Mouse (Mus musculus): ENCODE measurements around the gene Zfp420. TPM values are rescaled to one million over a fixed set of nuclear protein-coding genes. Genes with fewer than 3 reads are reported as not detected.

The Zfp420 gene
- total RNA-seq, 2 experiments from 2014 or later, result 2.9 to 3.2 TPM

DNA sequence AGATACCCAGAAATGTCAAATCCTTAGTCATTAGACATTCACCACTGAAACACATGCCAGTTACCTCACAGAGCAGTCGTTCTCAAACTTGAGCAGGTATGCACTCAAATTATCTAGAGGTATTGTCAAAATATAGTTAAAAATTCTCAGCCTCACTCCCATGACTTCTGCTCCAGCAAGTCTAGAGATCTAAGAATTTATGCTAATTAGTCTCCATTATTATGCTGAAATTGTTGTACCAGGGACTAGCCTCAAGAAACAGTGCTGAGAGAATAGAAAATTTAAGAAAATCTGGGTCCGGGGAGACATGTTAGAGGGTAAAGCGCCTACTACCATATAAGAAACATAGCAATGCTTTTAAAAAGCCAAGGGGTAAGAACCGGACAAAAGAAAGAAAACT lies 44.3 kb downstream of the Zfp420 start:
- no peak for DNase-seq

- DNase-seq, result peak; percentile 76
These were observed 46.3 kb downstream of the Zfp420 start, which contains the start of gene Zfp27 for GRCm38 (mm10) chr7:29905966-29906681. Zfp27 (minus strand) TSS chr7:29906572.

DNA sequence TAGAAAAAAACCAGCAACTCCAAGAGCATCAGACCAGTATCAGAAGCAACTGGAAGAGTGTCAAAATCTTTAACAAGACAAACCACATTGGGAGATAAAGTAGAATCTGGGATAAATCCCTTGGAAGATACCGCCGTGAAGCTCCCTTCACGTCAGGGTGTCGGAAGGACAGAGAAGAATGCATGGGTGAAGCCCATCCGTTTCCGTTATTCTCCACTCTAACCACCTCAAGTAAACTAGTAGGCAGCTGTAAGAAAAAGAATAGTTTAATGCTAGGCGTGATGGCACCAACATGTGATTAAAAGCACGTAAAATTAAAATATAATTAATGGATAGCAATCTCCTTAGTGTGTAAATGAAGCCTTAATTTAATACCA lies 46.9 kb downstream of the Zfp420 start:
- DNase-seq, result no peak

DNA sequence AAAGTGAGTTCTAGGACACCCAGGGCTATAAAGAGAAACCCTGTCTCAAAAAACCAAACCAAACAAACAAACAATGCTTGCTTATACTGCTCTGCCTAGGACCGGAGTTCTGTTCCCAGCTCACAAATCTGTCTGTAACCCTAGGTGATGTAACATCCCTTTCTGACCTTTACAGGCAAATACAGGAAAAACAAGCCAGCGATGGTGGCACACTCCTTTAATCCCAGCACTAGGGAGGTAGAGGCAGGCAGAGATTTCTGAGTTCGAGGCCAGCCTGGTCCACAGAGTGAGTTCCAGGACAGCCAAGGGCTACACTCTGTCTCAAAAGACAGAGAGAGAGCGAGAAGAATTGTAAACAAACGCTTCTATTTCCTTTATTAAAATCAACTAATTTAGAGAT lies 47.4 kb downstream of the Zfp420 start:
- DNase-seq, result no peak

DNA sequence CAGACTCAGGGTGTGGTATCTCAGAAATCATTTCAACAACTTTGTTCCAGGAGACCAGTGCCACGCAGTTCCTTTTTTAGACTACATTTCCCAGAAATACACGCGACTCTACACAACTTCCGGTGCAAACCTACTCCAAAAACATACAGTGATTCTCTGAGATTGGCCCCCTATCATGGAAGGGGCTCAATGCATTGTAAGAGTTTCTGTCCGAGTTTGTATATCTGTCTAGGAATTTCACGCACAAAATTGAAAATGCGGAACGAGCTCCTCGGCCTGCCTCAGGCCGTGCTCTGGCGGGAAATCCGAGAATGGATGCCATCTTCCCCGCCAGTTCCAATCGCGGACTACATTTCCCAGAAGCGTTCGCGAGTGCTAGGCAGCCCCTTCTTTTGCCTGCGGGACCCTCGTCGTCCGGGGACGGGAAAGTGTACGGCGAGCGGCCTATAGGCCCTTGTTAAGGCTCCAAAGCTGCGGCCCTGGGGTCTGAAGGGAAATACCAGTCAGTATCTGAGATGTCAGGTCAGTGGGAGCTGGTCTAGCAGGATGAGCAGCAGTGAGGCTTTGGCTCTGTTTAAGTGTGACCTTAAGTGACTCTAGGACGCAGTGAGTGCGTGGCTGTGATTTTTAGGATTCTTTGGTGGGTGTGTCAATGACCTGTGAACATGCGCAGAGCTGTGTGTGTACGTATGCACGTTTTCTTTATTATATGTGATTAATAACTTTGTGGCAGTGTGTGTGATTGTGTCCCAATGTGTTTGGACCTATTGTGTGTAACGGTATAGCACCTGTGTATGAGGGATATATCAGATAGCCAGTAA lies 48.6 kb downstream of the Zfp420 start, which contains the start of gene Zfp383:
Gene Zfp383, plus strand, starts transcription at position 94 of the 821 bp plus-strand sequence.
- peak; percentile 81 for DNase-seq

- no peak for DNase-seq
These were observed 50.5 kb downstream of the Zfp420 start for GRCm38 (mm10) chr7:29910252-29910651.

- DNase-seq, result no peak
These were observed 52.4 kb downstream of the Zfp420 start for GRCm38 (mm10) chr7:29912172-29912571.

- DNase-seq, result peak; percentile 41
These were observed 57.7 kb downstream of the Zfp420 start for GRCm38 (mm10) chr7:29917371-29918061.

GRCm38 (mm10) chr7:29918062-29918453 lies 58.3 kb downstream of the Zfp420 start:
- DNase-seq, result peak; percentile 30

DNA sequence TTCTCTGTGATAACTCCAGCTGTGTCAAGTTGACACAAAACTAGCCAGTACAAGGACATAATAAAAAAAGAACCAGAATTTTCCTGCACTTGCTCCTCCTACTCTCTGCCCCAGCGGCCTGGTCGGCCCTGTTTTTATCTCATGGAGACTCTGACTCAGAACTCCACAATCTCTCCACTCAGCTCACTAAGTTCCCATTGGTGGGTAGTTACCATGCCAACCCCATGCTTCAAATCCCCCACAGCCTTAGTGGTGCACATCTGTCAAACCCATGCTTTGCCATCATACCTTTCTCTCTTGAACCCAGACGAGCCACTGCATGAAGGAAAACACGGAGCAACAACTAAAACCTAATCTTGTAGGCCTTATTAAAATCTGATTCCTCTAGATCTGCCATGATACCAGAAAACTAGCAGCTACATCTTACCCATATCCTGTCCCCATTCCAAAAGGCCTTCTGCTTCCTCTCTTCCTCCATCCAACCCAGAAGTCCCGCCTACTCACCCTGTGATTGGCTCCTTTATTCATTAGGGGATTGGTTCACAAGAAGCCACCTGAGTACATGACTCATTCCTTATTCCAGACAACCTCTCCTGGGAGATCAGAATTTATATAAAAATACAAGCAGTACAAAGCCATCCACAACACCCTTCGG lies 61.8 kb downstream of the Zfp420 start:
- no peak for DNase-seq

DNA sequence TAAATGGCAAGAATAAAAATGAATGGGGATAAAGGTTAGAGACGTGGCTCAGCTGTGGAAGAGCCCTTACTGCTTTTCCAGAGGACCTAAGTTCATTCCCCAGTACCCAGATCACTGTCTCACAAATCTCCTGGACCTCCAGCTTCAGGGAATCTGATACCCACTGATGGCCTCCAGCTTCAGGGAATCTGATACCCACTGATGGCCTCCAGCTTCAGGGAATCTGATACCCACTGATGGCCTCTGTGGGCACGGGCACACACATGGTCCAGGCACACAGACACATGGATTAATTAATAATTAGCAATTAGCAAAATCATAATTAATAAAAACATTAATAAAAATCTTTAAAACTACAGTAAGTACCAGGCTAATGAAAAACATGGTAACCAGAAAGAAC lies 63.0 kb downstream of the Zfp420 start:
- DNase-seq, result peak; percentile 64

Small RNA genes within 50 kb of the gene (microRNA-seq; reads per million reads assigned to microRNA genes)
- gene Mir7668 (ENCODE audit: borderline replicate concordance in 2 of 2), result 0 to 1.1 reads per million in 2 experiments

Other genes starting within 250 kb of the Zfp420 start
- not detected for gene Catsperg2, start 132.9 kb upstream of the Zfp420 start, total RNA-seq (2021)
- 1 to 10 TPM; 6.4 to 6.9 TPM for gene Zfp84, start 91.4 kb upstream of the Zfp420 start, total RNA-seq (2021)
- gene Zfp30, start 76.0 kb upstream of the Zfp420 start, total RNA-seq (2021), result 1 to 10 TPM; 2.2 to 2.8 TPM
- 1 to 10 TPM; 7.5 to 8.3 TPM for gene Zfp790, start 43.9 kb upstream of the Zfp420 start, total RNA-seq (2021)
- 1 to 10 TPM; 1.6 TPM for gene Zfp940, start 6.3 kb upstream of the Zfp420 start, total RNA-seq (2021)
- 1 to 10 TPM; 5.8 to 6.3 TPM for gene Zfp27, start 46.6 kb downstream of the Zfp420 start, total RNA-seq (2021)
- 1 to 10 TPM; 4.9 to 7.2 TPM for gene Zfp383, start 48.2 kb downstream of the Zfp420 start, total RNA-seq (2021)
- gene Zfp74, start 94.1 kb downstream of the Zfp420 start, total RNA-seq (2021), result 1 to 10 TPM; 4.5 to 5.9 TPM
- 10 to 100 TPM; 19.1 to 23.4 TPM for gene Zfp568, start 124.0 kb downstream of the Zfp420 start, total RNA-seq (2021)
- 1 to 10 TPM; 1.2 to 2.0 TPM for gene Zfp14, start 191.4 kb downstream of the Zfp420 start, total RNA-seq (2021)
- gene Zfp82, start 212.9 kb downstream of the Zfp420 start, total RNA-seq (2021), result 1 to 10 TPM; 1.5 to 1.7 TPM
- not detected for gene Gm26920, start 230.4 kb downstream of the Zfp420 start, total RNA-seq (2021)
- gene Zfp566, start 230.5 kb downstream of the Zfp420 start, total RNA-seq (2021), result 1 to 10 TPM; 1.6 to 2.3 TPM
- 10 to 100 TPM; 24.1 to 24.4 TPM for gene Zfp260, start 234.8 kb downstream of the Zfp420 start, total RNA-seq (2021)

Data from gastrocnemius, postnatal 25 days (tissue).